Mouse (Mus musculus): ENCODE results near the gene Kcnk13.

Kcnk13 gene

DNA sequence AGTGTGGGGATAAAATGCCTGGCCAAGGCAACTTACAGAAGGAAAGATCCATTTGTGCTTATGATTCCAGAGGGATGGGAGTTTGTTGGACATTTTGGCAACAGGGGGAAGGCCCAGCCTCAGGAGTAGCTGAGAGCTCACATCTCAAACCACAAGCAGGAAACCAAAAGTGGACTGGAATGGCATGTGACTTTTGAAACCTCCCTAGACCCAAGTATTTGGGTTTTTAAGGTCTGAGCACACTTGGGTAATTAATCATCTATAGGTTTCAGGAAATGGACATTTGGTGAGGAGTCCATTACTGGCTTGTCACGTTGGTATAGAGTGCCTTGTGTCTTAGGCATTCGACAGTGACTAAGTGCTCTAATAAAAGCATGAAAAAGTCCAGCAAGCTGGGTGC lies 42.4 kb downstream of the Kcnk13 start:
- Histone ChIP-seq H3K4me1 (replicated peaks; ENCODE audit: low read depth, low read length) (no peaks in the 10 kb centered on the region), H3K4me3 (replicated peaks; ENCODE audit: low read length) (no peak overlapping the region), H3K36me3 (ENCODE audit: insufficient read depth, low read length) (no peaks in the 10 kb centered on the region), H3K9me3 (ENCODE audit: low read length) (no peaks in the 10 kb centered on the region), H3K27me3 (ENCODE audit: insufficient read depth, low read length) (no peaks in the 10 kb centered on the region)
- TF ChIP-seq POU5F1 (IDR thresholded peaks at IDR 0.05; ENCODE audit: borderline replicate concordance, low read length) (no peak), CTCF (conservative IDR thresholded peaks at IDR 0.05; ENCODE audit: low read length) (no peak), NANOG (IDR thresholded peaks at IDR 0.05; ENCODE audit: borderline replicate concordance, low read length) (no peak)

GRCm38 (mm10) chr12:100012839-100013238 lies 48.5 kb downstream of the Kcnk13 start:
- TF ChIP-seq CTCF (conservative IDR thresholded peaks at IDR 0.05; ENCODE audit: low read length) (no peak), NANOG (IDR thresholded peaks at IDR 0.05; ENCODE audit: borderline replicate concordance, low read length) (no peak), POU5F1 (IDR thresholded peaks at IDR 0.05; ENCODE audit: borderline replicate concordance, low read length) (no peak)
- H3K9me3 ChIP-seq (ENCODE audit: low read length), result no peaks in the 10 kb centered on the region
- no peaks in the 10 kb centered on the region for H3K27me3 ChIP-seq (ENCODE audit: insufficient read depth, low read length)
- H3K4me3 ChIP-seq (replicated peaks; ENCODE audit: low read length), result no peak overlapping the region
- H3K36me3 ChIP-seq (ENCODE audit: insufficient read depth, low read length), result no peaks in the 10 kb centered on the region
- H3K4me1 ChIP-seq (replicated peaks; ENCODE audit: low read depth, low read length), result 0 out of 2 replicates have a peak, but pooled peaks cover 4% of the 10 kb centered on the region

DNA sequence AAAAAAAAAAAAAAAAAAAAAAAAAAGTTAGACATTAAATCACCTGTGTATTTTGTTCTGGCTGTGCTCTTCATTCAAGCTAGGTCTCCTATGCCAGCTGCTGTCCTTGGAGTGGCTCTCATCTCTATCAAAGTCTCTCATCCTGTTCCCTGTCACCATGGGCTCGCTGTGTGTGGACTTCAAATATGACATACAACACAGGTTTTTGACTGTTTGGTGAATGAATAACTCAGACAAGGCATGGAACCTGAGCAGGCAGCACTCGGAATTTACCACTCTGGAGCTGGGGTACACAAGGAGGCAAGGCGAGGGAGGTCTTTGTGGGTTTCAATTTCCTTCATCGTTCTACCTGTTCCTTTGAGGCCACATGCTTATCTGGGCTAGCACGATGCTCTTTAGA lies 50.8 kb downstream of the Kcnk13 start:
- TF ChIP-seq POU5F1 (IDR thresholded peaks at IDR 0.05; ENCODE audit: borderline replicate concordance, low read length) (no peak), NANOG (IDR thresholded peaks at IDR 0.05; ENCODE audit: borderline replicate concordance, low read length) (no peak), CTCF (conservative IDR thresholded peaks at IDR 0.05; ENCODE audit: low read length) (no peak)
- no peaks in the 10 kb centered on the region for H3K36me3 ChIP-seq (ENCODE audit: insufficient read depth, low read length)
- no peaks in the 10 kb centered on the region for H3K9me3 ChIP-seq (ENCODE audit: low read length)
- no peak overlapping the region for H3K4me3 ChIP-seq (replicated peaks; ENCODE audit: low read length)
- H3K4me1 ChIP-seq (replicated peaks; ENCODE audit: low read depth, low read length), result 0 out of 2 replicates have a peak, but pooled peaks cover 4% of the 10 kb centered on the region
- H3K27me3 ChIP-seq (ENCODE audit: insufficient read depth, low read length), result no peaks in the 10 kb centered on the region; the same call in 1 of the 2 replicates

DNA sequence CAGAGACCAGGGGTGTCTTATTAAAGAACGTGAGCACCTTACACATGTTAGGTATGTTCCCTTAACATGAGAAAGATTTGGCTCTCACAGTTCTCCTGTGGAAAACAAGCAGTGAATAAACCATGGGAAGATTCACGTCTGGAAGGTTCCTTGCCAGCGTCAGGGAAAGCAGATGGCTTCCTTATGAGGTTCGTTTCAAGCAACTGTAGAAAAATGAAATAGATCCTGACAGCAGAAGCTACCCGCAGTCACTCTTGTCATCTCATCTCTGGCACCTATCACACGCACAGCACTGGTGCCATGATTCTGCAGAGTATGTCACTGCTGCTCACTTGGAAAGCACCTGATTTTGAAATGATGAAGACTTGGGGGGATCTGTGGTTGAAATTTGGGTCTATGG lies 53.4 kb downstream of the Kcnk13 start:
- no peak for TF ChIP-seq POU5F1 (IDR thresholded peaks at IDR 0.05; ENCODE audit: borderline replicate concordance, low read length)
- TF ChIP-seq CTCF (conservative IDR thresholded peaks at IDR 0.05; ENCODE audit: low read length), result no peak
- TF ChIP-seq NANOG (IDR thresholded peaks at IDR 0.05; ENCODE audit: borderline replicate concordance, low read length), result no peak
- Histone ChIP-seq H3K27me3 (ENCODE audit: insufficient read depth, low read length) (no peaks in the 10 kb centered on the region; the same call in 1 of the 2 replicates), H3K4me1 (replicated peaks; ENCODE audit: low read depth, low read length) (0 out of 2 replicates have a peak, but pooled peaks cover 4% of the 10 kb centered on the region), H3K36me3 (ENCODE audit: insufficient read depth, low read length) (no peaks in the 10 kb centered on the region), H3K4me3 (replicated peaks; ENCODE audit: low read length) (no peak overlapping the region), H3K9me3 (ENCODE audit: low read length) (no peaks in the 10 kb centered on the region)

- Histone ChIP-seq H3K36me3 (ENCODE audit: insufficient read depth, low read length) (no peaks in the 10 kb centered on the region), H3K27me3 (ENCODE audit: insufficient read depth, low read length) (no peaks in the 10 kb centered on the region; the same call in 1 of the 2 replicates), H3K4me1 (replicated peaks; ENCODE audit: low read depth, low read length) (no peaks in the 10 kb centered on the region; the same call in 1 of the 2 replicates), H3K9me3 (ENCODE audit: low read length) (no peaks in the 10 kb centered on the region), H3K4me3 (replicated peaks; ENCODE audit: low read length) (no peak overlapping the region)
- no peak for TF ChIP-seq NANOG (IDR thresholded peaks at IDR 0.05; ENCODE audit: borderline replicate concordance, low read length)
- no peak for TF ChIP-seq CTCF (conservative IDR thresholded peaks at IDR 0.05; ENCODE audit: low read length)
- no peak for TF ChIP-seq POU5F1 (IDR thresholded peaks at IDR 0.05; ENCODE audit: borderline replicate concordance, low read length)
Measured at GRCm38 (mm10) chr12:100022490-100022889, 58.2 kb downstream of the Kcnk13 start.

DNA sequence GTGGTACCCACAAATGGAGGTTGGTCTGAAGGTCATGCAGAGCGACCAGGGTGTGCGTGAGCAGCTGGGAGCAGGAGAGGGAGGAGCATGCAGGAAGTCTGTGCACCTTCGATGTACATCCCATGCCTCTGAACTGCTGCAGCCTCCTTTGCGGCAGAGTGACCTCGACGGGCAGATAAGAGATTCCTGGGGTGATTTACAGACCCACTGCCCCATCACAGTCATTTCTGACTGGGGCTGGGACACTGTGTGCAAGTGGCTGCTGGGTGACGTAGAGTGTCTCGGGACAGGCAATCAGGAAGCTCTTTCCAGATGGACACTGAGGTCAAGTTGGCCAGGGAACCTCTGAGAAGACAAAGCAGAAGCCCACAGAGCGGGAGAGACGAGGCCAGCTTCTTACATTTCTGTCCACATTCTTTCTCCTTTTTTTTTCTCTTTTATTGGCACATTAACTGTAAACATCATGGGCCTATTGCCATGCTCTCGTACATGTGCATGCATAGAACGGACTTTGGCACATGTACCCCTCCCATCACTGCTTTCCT lies 59.6 kb downstream of the Kcnk13 start:
- H3K36me3 ChIP-seq (ENCODE audit: insufficient read depth, low read length), result no peaks in the 10 kb centered on the region
- H3K4me1 ChIP-seq (replicated peaks; ENCODE audit: low read depth, low read length), result no peaks in the 10 kb centered on the region; the same call in 1 of the 2 replicates
- H3K4me3 ChIP-seq (replicated peaks; ENCODE audit: low read length), result no peak overlapping the region
- H3K9me3 ChIP-seq (ENCODE audit: low read length), result no peaks in the 10 kb centered on the region
- no peaks in the 10 kb centered on the region; the same call in 1 of the 2 replicates for H3K27me3 ChIP-seq (ENCODE audit: insufficient read depth, low read length)
- TF ChIP-seq NANOG (IDR thresholded peaks at IDR 0.05; ENCODE audit: borderline replicate concordance, low read length), result no peak
- TF ChIP-seq CTCF (conservative IDR thresholded peaks at IDR 0.05; ENCODE audit: low read length), result no peak

GRCm38 (mm10) chr12:100025675-100026074 lies 61.4 kb downstream of the Kcnk13 start:
- H3K9me3 ChIP-seq (ENCODE audit: low read length), result no peaks in the 10 kb centered on the region

GRCm38 (mm10) chr12:100026715-100027245 lies 62.5 kb downstream of the Kcnk13 start:
- no peaks in the 10 kb centered on the region; the same call in 1 of the 2 replicates for H3K4me1 ChIP-seq (replicated peaks; ENCODE audit: low read depth, low read length)
- H3K27me3 ChIP-seq (ENCODE audit: insufficient read depth, low read length), result no peaks in the 10 kb centered on the region
- H3K36me3 ChIP-seq (ENCODE audit: insufficient read depth, low read length), result no peaks in the 10 kb centered on the region
- no peak for TF ChIP-seq POU5F1 (IDR thresholded peaks at IDR 0.05; ENCODE audit: borderline replicate concordance, low read length)
- no peak for TF ChIP-seq CTCF (conservative IDR thresholded peaks at IDR 0.05; ENCODE audit: low read length)
- no peak for TF ChIP-seq NANOG (IDR thresholded peaks at IDR 0.05; ENCODE audit: borderline replicate concordance, low read length)
- no peak overlapping the region for H3K4me3 ChIP-seq (replicated peaks; ENCODE audit: low read length)
- H3K9me3 ChIP-seq (ENCODE audit: low read length), result no peaks in the 10 kb centered on the region

More at GRCm38 (mm10) chr12:100025675-100026074, 61.4 kb downstream of the Kcnk13 start:
- H3K36me3 ChIP-seq (ENCODE audit: insufficient read depth, low read length), result no peaks in the 10 kb centered on the region
- TF ChIP-seq CTCF (conservative IDR thresholded peaks at IDR 0.05; ENCODE audit: low read length) (no peak), POU5F1 (IDR thresholded peaks at IDR 0.05; ENCODE audit: borderline replicate concordance, low read length) (no peak), NANOG (IDR thresholded peaks at IDR 0.05; ENCODE audit: borderline replicate concordance, low read length) (no peak)
- no peaks in the 10 kb centered on the region for H3K27me3 ChIP-seq (ENCODE audit: insufficient read depth, low read length)
- no peak overlapping the region for H3K4me3 ChIP-seq (replicated peaks; ENCODE audit: low read length)
- H3K4me1 ChIP-seq (replicated peaks; ENCODE audit: low read depth, low read length), result no peaks in the 10 kb centered on the region; the same call in 1 of the 2 replicates

Data from E14TG2a.4 (cell line).